Mouse (Mus musculus): ENCODE measurements at regions not wholly inside any gene's neighbourhood (a gene's known extent, or its start where the extent isn't known, plus 50 kb on each side); places are given as distances from the start of the nearest gene placed in this dataset.
A peak's percentile ranks its signal among the peaks of the same experiment; 100 is the strongest.

DNA sequence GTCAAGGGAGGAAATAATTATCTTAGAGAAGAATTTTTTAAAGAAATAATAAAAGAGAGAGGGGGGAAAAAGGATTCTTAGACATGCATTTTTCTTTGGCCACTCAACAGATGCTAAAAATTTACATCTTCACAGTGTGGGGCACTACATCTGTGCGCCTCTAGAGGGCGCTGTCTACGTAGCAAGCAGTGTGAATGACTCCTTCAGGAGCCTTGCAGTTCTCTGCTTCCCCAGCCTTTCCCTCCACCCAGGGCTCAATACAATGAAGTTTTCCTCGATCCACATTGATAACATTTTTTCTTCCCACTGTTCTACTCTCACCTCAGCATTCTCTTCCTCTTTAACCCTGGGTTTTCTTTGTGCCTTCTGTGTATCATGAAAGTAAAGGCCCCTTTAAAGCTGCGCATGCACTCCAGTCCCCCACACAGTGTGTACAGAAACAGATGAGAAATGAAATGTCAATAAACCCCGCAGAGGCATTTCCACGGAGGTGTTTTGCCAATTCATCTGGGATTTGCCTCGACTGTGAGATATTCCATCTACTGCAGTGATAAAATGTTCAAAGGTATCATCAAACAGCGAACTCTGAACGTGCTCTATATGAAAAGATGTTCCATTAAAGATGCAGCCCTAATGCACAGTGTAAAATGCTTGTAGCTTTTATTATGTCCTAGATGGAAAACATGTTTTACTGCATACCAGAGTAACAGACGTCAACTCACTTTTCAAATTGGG is 181.2 kb downstream of the Rdh14 start:
- DNase-seq (ENCODE audit: low read depth, low spot score) = no peak

DNA sequence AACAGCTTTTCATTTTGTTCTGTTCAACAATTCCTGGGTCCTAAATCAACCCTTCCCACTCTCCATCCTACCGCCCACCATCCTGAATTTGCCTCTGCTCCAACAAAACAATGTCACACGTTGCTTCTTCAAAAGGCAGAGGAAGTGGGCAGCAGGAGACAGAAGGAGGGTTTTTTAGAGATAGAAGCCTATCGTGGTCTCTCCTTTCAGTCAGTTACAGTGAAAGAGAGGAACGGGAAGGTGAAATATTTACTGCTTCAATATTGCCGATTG is 181.7 kb downstream of the Rdh14 start:
- no peak for DNase-seq (ENCODE audit: low read depth, low spot score)

GRCm38 (mm10) chr12:10573381-10573780 is 182.8 kb downstream of the Rdh14 start:
- DNase-seq (ENCODE audit: low read depth, low spot score) = no peak

DNA sequence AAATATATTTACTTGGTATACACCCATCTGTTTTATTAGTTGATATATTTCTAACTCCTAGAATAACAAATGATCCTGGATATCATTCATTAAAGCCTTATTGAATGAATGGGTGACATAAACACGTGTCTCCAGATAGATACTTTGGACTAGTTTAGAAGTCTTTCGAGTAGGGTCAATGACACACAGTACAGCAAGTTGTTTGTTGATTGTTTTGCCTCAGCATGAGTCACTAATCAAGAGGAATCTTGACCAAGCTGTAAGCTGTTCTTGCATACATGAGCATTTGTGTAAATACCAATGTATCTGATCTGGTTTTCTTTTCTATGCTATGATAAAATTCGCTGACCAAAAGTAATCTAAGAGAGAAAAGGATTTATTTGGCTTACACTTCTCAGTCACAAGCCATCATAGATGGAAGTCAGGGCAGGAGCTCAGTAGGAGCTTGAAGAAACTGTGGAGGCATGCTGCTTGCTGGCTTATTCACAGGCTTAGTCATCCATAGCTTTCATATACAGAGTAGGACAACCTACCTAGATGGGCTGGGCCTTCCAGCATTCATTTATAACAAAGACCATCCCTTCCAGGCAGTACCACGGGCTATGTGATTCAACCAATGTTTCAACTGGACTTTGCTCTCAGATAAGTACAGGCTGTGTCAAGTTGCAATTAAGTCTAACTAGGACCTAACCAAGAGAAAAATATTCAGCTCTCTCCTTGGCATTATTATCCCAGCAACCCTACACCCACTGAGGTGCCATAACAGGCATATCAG is 192.5 kb downstream of the Rdh14 start:
- no peak for DNase-seq (ENCODE audit: low read depth, low spot score)

DNA sequence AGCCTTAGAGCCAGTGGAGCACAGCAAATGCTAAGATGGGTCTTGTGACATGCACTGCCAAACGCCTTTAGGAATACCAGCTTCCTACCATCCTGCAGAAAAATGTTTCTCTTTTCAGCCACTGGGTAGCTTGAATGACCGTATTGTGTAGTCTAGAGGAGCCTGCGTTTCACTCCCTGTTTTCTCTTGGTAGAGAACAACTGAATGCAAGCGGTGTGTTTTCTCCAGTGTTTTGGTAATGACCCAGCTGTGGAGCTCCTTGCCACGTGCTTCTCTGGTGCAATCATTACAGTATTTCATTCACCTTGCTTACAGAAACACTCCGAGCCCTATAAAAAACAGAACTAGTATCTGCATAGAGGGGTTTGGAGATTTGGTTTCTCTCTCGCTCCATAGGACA is 193.5 kb downstream of the Rdh14 start:
- no peak for DNase-seq (ENCODE audit: low read depth, low spot score)

DNA sequence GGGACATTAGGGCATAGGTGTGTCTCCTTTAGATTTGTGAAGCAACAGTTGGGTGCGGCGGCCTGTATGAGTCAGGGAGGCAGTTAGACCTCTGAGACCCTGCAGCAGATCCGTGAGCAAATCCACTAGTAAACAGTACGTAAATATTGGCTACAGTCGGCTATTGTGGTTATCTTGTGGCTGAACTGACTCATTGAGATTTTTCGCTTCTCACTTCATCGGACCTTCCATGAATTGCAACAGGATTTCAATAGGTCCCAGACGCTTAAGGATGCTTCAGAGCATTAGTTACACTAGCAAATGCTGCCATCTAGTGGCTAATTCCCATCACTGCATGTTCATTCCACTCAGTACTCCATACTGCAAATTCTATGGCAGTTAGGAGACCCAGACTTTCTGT is 199.0 kb downstream of the Rdh14 start:
- DNase-seq (ENCODE audit: low read depth, low spot score) = peak; percentile 23

GRCm38 (mm10) chr12:10597976-10598746 is 207.6 kb downstream of the Rdh14 start:
- no peak for DNase-seq (ENCODE audit: low read depth, low spot score)

- DNase-seq (ENCODE audit: low read depth, low spot score) = no peak
These were observed 209.5 kb downstream of the Rdh14 start for GRCm38 (mm10) chr12:10600111-10600510.

- no peak for DNase-seq (ENCODE audit: low read depth, low spot score)
These were observed 227.7 kb downstream of the Rdh14 start for GRCm38 (mm10) chr12:10618319-10618718.

GRCm38 (mm10) chr12:10620541-10620940 is 230.0 kb downstream of the Rdh14 start:
- DNase-seq (ENCODE audit: low read depth, low spot score) = no peak

GRCm38 (mm10) chr12:10638591-10638990 is 248.0 kb downstream of the Rdh14 start:
- DNase-seq (ENCODE audit: low read depth, low spot score) = no peak

GRCm38 (mm10) chr12:10654466-10655184 is 264.1 kb downstream of the Rdh14 start:
- DNase-seq (ENCODE audit: low read depth, low spot score) = no peak

- DNase-seq (ENCODE audit: low read depth, low spot score) = no peak
These were observed 264.6 kb downstream of the Rdh14 start for GRCm38 (mm10) chr12:10655185-10655544.

GRCm38 (mm10) chr12:10658826-10659225 is 268.3 kb downstream of the Rdh14 start:
- no peak for DNase-seq (ENCODE audit: low read depth, low spot score)

- no peak for DNase-seq (ENCODE audit: low read depth, low spot score)
These were observed 296.2 kb downstream of the Rdh14 start for GRCm38 (mm10) chr12:10686747-10687146.
